Mouse (Mus musculus): ENCODE data around the gene Gpm6b. TPM values are rescaled to one million over a fixed set of nuclear protein-coding genes. Genes with fewer than 3 reads are reported as not detected.

The Gpm6b gene
- 271 and 286 TPM in 2 replicates for polyA plus RNA-seq (2015; fragmentation: Nextera tagmentation; extraction: Ambion mirVana)

DNA sequence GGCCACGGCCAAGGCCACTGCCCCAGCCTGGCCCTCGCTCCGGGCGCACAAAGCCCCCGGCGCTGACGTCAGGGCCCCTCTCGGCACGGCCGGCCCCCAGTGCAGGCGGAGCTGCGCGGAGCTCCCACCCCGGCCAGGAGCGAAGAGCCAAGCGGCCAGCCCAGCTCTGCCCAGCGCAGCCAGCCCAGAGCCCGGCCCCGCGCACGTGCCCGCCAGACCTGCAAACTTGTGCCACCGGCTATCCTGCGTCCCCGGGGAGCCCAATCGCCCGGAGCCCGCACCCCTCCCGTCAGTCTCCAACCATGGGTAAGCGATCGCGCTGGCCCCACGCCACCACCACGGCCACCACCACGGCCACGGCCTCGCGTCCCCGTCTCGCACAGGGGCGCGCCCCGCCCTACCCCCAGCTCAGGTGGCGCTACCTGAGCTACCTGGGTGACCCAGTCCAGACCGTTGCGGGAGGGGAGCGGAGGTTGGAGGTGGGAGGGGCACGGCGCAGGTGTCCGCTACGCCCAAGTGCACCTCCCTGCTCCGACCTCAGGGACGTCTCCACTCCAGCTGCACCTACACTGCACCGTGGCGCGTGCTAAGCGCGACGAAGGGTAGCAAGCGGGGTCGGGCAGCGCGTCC lies at the start of gene Gpm6b:
Gene Gpm6b (plus strand): TSS at position 81 of the 630 bp plus-strand sequence.
- 35% methylated on average over 61 of the region's 63 CpGs for WGBS
- H3K36me3 ChIP-seq: no peaks in the 10 kb centered on the region
- peak within 1 kb of the TSS; percentile 82 for H3K4me2 ChIP-seq (replicated peaks)
- H3K9ac ChIP-seq (replicated peaks): peak within 1 kb of the TSS; percentile 76
- H3K27me3 ChIP-seq: peaks cover 37% of the 10 kb centered on the region
- peak within 1 kb of the TSS; percentile 57 for H3K4me3 ChIP-seq (replicated peaks)
- no peaks in the 10 kb centered on the region for H3K9me3 ChIP-seq
- H3K27ac ChIP-seq: peak within 1 kb of the TSS; percentile 25; the same call in 1 of the 2 replicates
- H3K4me1 ChIP-seq (replicated peaks): no peaks in the 10 kb centered on the region
- peak; percentile 96 for ATAC-seq

DNA sequence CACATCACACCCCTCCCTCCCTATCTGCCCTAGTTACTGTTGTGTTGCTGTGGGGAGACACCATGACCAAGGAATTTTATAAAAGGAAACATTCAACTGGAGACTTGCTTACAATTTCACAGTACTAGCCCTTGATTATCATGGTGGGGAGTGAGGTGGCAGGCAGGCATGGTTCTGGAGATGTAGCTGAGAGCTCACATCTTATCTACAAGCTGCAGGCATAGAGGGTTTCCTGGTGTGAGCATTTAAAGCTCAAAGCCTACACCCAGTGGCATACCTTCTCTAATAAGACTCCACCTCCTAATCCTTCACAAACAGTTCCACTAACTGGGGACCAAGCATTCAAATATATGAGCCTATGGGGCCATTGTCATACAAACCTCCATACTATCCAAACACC lies 42.4 kb upstream of the Gpm6b start:
- H3K9ac ChIP-seq (replicated peaks): no peak overlapping the region
- no peaks in the 10 kb centered on the region for H3K36me3 ChIP-seq
- ATAC-seq: no peak
- H3K27ac ChIP-seq: no peak overlapping the region
- H3K4me1 ChIP-seq (replicated peaks): no peaks in the 10 kb centered on the region
- H3K4me2 ChIP-seq (replicated peaks): no peak overlapping the region
- H3K27me3 ChIP-seq: peaks cover 10% of the 10 kb centered on the region; the same call in 1 of the 2 replicates
- H3K9me3 ChIP-seq: no peaks in the 10 kb centered on the region
- no peak overlapping the region for H3K4me3 ChIP-seq (replicated peaks)

DNA sequence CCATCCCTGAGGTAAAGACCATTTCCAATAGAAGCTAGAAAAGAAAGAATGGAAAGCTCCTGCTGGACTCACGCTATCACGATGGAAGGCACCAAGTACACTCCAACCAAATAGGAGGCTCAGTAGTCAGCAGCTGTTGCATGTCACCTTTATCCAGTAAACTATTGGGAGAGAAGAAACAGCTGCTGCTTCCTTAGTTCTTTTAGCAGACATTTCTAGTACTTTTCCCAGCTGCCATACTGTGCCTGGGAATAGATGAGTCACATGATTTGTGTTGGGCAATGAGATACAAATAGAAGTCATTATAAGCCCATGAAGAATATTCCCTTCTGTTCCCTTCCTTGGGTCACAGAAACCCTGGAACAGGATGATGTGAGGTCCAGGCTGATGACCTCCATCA lies 40.4 kb upstream of the Gpm6b start:
- Histone ChIP-seq H3K27ac (no peak overlapping the region), H3K36me3 (no peaks in the 10 kb centered on the region), H3K4me2 (replicated peaks) (no peak overlapping the region), H3K4me3 (replicated peaks) (no peak overlapping the region), H3K9me3 (no peaks in the 10 kb centered on the region), H3K4me1 (replicated peaks) (no peaks in the 10 kb centered on the region), H3K9ac (replicated peaks) (no peak overlapping the region), H3K27me3 (peaks cover 10% of the 10 kb centered on the region; the same call in 1 of the 2 replicates)
- no peak for ATAC-seq
- 91% methylated on average over 2 of the region's 2 CpGs for whole genome bisulfite sequencing

DNA sequence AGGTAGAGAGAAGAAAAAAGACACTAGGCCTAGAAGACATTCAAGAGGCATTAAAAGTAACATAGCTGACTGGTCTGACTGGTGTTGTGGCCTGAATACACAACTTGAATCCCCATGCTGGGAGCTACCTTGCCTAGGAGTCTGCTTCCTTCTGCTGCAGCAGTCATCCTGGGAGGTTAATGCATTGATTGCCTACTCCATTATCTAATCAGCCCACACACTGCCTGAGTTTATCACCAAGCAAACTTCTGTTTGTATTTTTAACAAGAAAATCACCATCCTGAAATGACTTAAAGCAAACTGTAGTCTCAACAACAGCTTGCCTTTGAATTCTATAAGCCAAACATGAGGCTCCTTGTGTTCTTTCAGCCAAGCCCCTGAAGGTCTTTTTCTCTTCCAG lies 38.9 kb upstream of the Gpm6b start:
- Histone ChIP-seq H3K4me3 (replicated peaks) (no peak overlapping the region), H3K36me3 (no peaks in the 10 kb centered on the region), H3K9ac (replicated peaks) (no peak overlapping the region), H3K4me1 (replicated peaks) (no peaks in the 10 kb centered on the region), H3K9me3 (no peaks in the 10 kb centered on the region), H3K4me2 (replicated peaks) (no peak overlapping the region), H3K27me3 (peaks cover 10% of the 10 kb centered on the region; the same call in 1 of the 2 replicates), H3K27ac (no peak overlapping the region)
- no peak for ATAC-seq

DNA sequence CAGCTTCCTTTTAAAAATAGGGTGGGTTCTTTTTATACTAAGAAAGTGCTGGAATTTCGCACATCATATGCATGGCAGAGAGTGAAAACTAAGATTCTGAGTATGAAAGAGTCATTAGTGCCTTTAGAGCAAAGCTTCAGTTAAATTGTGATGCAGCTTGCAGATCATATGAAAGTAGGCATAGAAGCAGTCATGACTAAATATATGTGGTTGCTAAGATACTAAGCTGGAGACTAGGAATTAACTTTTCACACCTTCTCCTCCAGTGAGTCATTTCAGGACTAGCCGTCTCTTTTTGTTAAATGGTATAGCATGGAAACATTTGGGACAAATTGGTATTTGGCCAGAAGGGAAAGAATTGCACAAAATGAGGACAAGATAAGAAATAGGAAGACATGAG lies 24.1 kb upstream of the Gpm6b start:
- WGBS: 65% methylated on average over 2 of the region's 2 CpGs
- ATAC-seq: no peak
- no peak overlapping the region for H3K4me3 ChIP-seq (replicated peaks)
- H3K4me1 ChIP-seq (replicated peaks): no peaks in the 10 kb centered on the region
- H3K9me3 ChIP-seq: no peaks in the 10 kb centered on the region
- no peak overlapping the region for H3K27ac ChIP-seq
- H3K4me2 ChIP-seq (replicated peaks): no peak overlapping the region
- no peaks in the 10 kb centered on the region for H3K36me3 ChIP-seq
- peaks cover 35% of the 10 kb centered on the region; the same call in 1 of the 2 replicates for H3K27me3 ChIP-seq
- no peak overlapping the region for H3K9ac ChIP-seq (replicated peaks)

DNA sequence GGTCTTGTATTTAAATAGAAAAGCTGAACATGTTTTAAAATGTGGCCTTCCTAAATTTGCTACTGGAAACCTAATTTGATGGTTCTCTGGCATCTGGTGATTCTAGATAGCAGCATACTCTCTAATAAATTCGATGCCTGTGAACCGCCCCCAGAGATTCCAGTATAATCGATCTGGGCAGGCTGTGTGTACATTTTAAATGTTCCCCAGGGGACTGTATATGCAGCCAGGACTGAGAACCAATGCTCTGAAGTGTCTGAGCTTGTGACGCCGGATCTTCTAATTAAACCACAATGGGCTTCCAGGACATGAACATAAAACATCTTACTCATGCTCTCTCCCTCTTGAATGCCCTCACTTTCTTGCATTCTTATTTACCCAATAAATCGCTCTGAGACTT lies 22.5 kb upstream of the Gpm6b start:
- ATAC-seq: no peak
- Histone ChIP-seq H3K9me3 (no peaks in the 10 kb centered on the region), H3K4me3 (replicated peaks) (no peak overlapping the region), H3K4me1 (replicated peaks) (no peaks in the 10 kb centered on the region), H3K27me3 (peaks cover 35% of the 10 kb centered on the region; the same call in 1 of the 2 replicates), H3K36me3 (no peaks in the 10 kb centered on the region), H3K9ac (replicated peaks) (no peak overlapping the region), H3K27ac (no peak overlapping the region), H3K4me2 (replicated peaks) (no peak overlapping the region)
- WGBS: 66% methylated on average over 6 of the region's 6 CpGs

DNA sequence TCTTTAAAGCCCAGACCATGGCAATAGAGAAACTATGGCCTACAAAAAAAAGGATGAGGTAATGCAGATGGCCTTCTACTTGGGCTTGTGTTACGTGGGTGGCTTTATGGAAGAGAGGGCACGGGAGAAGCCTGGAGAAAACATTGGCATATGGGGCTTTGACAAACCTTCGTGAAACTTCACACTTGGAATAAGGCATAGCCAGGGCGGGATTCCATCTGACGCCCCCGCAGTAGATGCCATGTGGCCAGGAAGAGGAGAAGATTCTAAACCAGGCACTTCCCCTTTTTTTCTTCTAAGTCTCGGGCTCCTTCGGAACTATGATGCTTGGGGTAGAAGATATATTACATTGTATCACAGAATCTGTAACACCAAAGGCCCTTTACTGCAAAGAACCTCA lies 22.0 kb upstream of the Gpm6b start:
- Histone ChIP-seq H3K36me3 (no peaks in the 10 kb centered on the region), H3K9me3 (no peaks in the 10 kb centered on the region), H3K4me3 (replicated peaks) (no peak overlapping the region), H3K27ac (no peak overlapping the region), H3K4me1 (replicated peaks) (no peaks in the 10 kb centered on the region), H3K9ac (replicated peaks) (no peak overlapping the region), H3K27me3 (peaks cover 35% of the 10 kb centered on the region; the same call in 1 of the 2 replicates), H3K4me2 (replicated peaks) (no peak overlapping the region)
- ATAC-seq: no peak
- 88% methylated on average over 8 of the region's 8 CpGs for WGBS

DNA sequence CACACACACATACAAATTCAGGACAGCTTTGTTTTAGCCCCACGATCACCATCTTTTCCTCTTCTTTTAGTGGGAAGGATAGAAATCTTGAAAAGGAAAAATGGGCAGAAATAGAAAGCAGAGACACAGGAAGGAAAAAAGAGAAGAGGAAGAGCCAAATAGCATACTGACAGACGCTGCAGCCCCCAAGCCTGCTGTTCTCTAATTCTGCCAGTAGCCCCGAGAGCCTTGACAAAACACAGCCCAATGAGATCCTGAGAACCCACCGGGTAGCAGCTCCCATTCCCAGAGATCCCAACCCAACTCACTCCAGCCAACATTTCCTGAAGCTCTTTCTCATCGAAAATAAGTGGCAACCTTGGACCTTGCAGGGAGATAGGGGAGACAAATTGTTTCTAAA lies 19.4 kb upstream of the Gpm6b start:
- Histone ChIP-seq H3K4me2 (replicated peaks) (no peak overlapping the region), H3K9me3 (no peaks in the 10 kb centered on the region), H3K9ac (replicated peaks) (no peak overlapping the region), H3K36me3 (no peaks in the 10 kb centered on the region), H3K27me3 (peaks cover 24% of the 10 kb centered on the region; the same call in 1 of the 2 replicates), H3K4me3 (replicated peaks) (no peak overlapping the region), H3K4me1 (replicated peaks) (no peaks in the 10 kb centered on the region), H3K27ac (no peak overlapping the region)
- 75% methylated on average over 5 of the region's 5 CpGs for WGBS
- no peak for ATAC-seq

DNA sequence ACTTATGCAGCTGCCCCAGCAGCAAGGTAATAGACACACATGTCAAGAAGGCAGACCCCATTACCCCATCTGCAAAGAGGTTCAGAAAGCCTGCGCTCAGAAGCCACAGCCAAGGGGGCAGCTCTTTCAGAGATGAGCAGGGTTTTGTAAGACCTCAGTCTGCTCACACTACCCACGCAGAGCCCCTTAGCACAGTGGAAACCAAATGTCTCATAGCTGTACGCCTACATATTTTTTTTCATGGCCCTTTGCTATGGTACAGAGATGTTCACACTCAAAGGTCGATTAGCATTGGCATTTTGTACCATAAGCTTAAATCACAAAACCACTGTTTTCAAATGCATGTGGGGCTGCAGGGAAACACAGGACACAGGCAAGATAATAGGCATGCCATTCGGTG lies 11.9 kb upstream of the Gpm6b start:
- Histone ChIP-seq H3K4me3 (replicated peaks) (no peak overlapping the region), H3K4me2 (replicated peaks) (no peak overlapping the region), H3K27me3 (peaks cover 7% of the 10 kb centered on the region; the same call in 1 of the 2 replicates), H3K4me1 (replicated peaks) (no peaks in the 10 kb centered on the region), H3K27ac (no peak overlapping the region), H3K9ac (replicated peaks) (no peak overlapping the region), H3K9me3 (no peaks in the 10 kb centered on the region), H3K36me3 (no peaks in the 10 kb centered on the region)
- no peak for ATAC-seq
- 68% methylated on average over 5 of the region's 5 CpGs for WGBS

DNA sequence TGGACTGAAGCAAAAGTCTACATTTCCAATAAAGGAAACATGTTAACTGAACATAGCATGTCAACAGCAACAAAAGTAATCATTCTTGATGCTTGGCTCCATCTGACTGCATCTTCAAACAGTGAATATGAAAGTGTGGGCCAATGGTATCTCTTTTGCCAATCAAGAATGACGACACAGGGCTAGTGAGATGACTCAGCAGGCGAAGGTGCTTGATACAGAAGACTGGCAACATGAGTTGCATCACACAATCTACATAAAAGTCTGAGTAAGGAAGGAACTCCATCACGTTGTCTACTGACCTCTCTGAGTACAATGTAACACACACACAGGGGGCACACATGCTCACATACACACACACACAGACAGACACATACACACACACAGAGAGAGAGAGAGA lies 9.0 kb upstream of the Gpm6b start:
- H3K4me3 ChIP-seq (replicated peaks): no peak overlapping the region
- no peak overlapping the region for H3K27ac ChIP-seq
- no peaks in the 10 kb centered on the region for H3K4me1 ChIP-seq (replicated peaks)
- WGBS: 80% methylated on average over 3 of the region's 3 CpGs
- H3K9me3 ChIP-seq: no peaks in the 10 kb centered on the region
- no peaks in the 10 kb centered on the region for H3K36me3 ChIP-seq
- no peak overlapping the region for H3K4me2 ChIP-seq (replicated peaks)
- H3K9ac ChIP-seq (replicated peaks): no peak overlapping the region
- peaks cover 17% of the 10 kb centered on the region for H3K27me3 ChIP-seq
- ATAC-seq: no peak

DNA sequence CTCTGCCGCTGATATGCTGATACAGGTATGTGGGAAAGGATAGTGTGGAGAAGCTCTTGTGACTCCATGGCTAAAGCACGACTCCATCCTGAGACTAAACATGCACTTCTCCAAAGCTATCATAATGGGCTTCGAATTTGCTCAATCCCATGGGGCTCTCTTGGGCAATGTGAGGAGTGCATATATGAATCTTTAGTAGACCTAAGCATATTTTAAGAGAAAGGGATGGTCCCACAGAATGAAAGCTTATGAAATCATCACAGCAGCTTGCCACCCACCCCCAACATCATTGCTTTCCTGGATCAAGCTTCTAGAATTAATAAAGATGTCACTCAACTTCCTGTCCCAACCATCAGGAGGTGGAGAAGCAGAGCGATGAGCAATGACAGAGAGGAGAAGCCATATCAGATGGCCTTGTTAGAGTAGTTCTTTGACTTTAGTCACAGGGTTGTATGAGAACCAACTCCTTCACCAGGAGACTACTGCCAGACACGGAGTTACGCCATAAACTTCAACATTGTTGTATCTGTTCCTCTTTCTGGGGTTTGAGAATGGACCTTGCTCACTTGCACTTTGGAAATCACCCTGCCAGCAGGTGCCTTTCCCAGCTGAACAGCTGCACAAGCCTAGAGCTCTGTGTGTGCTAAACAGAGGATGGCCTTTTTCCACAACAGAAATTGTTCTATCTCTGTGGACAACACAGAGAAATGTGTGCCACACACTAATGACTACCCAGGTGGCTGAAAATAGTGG lies 8.0 kb upstream of the Gpm6b start:
- Histone ChIP-seq H3K36me3 (no peaks in the 10 kb centered on the region), H3K9ac (replicated peaks) (no peak overlapping the region), H3K4me1 (replicated peaks) (no peaks in the 10 kb centered on the region), H3K9me3 (no peaks in the 10 kb centered on the region), H3K4me3 (replicated peaks) (no peak overlapping the region), H3K27me3 (peaks cover 17% of the 10 kb centered on the region), H3K4me2 (replicated peaks) (no peak overlapping the region), H3K27ac (no peak overlapping the region)
- WGBS: 90% methylated on average over 6 of the region's 6 CpGs
- no peak for ATAC-seq

DNA sequence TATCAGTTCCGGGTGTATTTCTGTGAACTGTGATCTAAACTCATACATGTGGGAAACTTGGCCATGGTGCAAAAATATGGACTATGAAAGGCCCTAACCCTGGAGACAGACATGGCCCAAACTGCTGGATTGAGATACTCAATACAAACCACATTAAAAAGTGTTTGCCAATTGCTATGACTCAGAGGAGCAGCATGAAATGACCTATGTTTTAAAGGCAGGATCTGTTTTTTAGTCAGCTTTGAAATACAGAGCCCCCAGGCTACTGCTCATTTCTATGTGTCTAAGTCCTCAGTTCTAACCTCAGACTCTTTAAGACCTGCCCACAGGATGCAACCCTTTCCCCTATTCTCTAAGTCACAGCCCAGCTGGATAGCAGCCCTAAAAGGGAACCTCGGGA lies 2.6 kb upstream of the Gpm6b start:
- Histone ChIP-seq H3K36me3 (no peaks in the 10 kb centered on the region), H3K9me3 (no peaks in the 10 kb centered on the region), H3K27ac (no peak overlapping the region), H3K4me3 (replicated peaks) (no peak overlapping the region), H3K4me1 (replicated peaks) (no peaks in the 10 kb centered on the region), H3K4me2 (replicated peaks) (no peak overlapping the region), H3K27me3 (peaks cover 48% of the 10 kb centered on the region), H3K9ac (replicated peaks) (no peak overlapping the region)
- WGBS: 61% methylated on average over 2 of the region's 2 CpGs
- no peak for ATAC-seq
